Mouse (Mus musculus): ENCODE results near the gene Ooep. TPM values are rescaled to one million over a fixed set of nuclear protein-coding genes. Genes with fewer than 3 reads are reported as not detected.
"Not testable (repeated sequence)": the region's sequence is repeated elsewhere in the genome, so short reads cannot be mapped to it uniquely, and the experiment has no call there.

Ooep gene
- polyA plus RNA-seq, 1 experiment from 2014 or later = 0.74 TPM

DNA sequence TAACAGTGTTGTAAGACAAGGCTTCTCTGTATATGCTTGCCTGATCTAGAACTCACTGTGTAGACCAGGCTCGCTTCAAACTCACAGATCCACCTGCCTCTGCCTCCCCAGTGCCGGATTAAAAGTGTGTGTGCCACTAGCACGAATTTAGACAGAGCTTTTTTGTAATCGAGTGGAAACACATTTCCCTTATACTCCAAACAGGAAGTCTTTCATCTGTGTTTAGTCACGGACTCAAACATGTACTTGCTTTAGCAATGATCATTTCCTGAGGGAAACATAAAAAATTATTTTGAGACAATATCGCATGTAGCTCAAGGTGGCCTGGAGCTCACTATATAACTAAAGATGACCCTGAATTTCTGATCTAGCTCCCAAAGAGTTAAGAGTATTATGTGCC lies 15.2 kb downstream of the Ooep start:
- H3K27me3 ChIP-seq (ENCODE audit: control insufficient read depth, insufficient read depth, low read length) = no peaks in the 10 kb centered on the region
- no peak overlapping the region for H3K9ac ChIP-seq (replicated peaks; ENCODE audit: low read depth, low read length)
- no peaks in the 10 kb centered on the region for H3K9me3 ChIP-seq (ENCODE audit: control insufficient read depth, low read depth, low read length)
- H3K4me2 ChIP-seq (replicated peaks; ENCODE audit: low read depth, low read length) = no peak overlapping the region
- H3K27ac ChIP-seq (ENCODE audit: low read length) = no peak overlapping the region
- no peak overlapping the region for H3K4me3 ChIP-seq (ENCODE audit: low read depth, low read length)
- 65% methylated on average over 6 of the region's 6 CpGs for WGBS
- no peaks in the 10 kb centered on the region for H3K4me1 ChIP-seq (ENCODE audit: control insufficient read depth, insufficient read depth, low read length)
- H3K36me3 ChIP-seq (ENCODE audit: control insufficient read depth, insufficient read depth, low read length) = no peaks in the 10 kb centered on the region
- no peak for ATAC-seq (ENCODE audit: insufficient number of reproducible peaks, insufficient read depth, low FRiP score, low read depth)

DNA sequence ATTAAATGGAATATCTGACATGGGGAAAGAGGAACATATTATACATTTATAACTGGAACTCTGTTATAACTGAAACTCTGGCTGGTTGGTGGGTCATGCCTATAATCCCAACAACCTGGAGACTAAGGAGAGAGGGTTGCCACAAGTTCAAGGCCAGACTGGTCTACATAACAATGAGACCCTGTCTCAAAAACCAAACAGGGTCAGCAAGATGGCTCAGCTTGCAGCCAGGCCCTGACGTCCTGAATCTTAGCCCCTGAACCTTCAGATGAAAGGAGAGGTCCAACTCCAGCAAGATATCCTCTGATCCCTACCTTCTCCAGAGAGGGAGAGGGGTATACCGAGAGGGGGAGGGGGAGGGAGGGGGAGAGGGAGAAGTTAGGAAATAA lies 18.0 kb downstream of the Ooep start:
- no peaks in the 10 kb centered on the region for H3K4me1 ChIP-seq (ENCODE audit: control insufficient read depth, insufficient read depth, low read length)
- ATAC-seq (ENCODE audit: insufficient number of reproducible peaks, insufficient read depth, low FRiP score, low read depth) = no peak
- no peak overlapping the region for H3K4me3 ChIP-seq (ENCODE audit: low read depth, low read length)
- WGBS = 55% methylated on average over 2 of the region's 2 CpGs
- H3K27ac ChIP-seq (ENCODE audit: low read length) = no peak overlapping the region
- no peak overlapping the region for H3K9ac ChIP-seq (replicated peaks; ENCODE audit: low read depth, low read length)
- H3K36me3 ChIP-seq (ENCODE audit: control insufficient read depth, insufficient read depth, low read length) = no peaks in the 10 kb centered on the region
- no peaks in the 10 kb centered on the region for H3K27me3 ChIP-seq (ENCODE audit: control insufficient read depth, insufficient read depth, low read length)
- H3K4me2 ChIP-seq (replicated peaks; ENCODE audit: low read depth, low read length) = no peak overlapping the region
- no peaks in the 10 kb centered on the region for H3K9me3 ChIP-seq (ENCODE audit: control insufficient read depth, low read depth, low read length)

DNA sequence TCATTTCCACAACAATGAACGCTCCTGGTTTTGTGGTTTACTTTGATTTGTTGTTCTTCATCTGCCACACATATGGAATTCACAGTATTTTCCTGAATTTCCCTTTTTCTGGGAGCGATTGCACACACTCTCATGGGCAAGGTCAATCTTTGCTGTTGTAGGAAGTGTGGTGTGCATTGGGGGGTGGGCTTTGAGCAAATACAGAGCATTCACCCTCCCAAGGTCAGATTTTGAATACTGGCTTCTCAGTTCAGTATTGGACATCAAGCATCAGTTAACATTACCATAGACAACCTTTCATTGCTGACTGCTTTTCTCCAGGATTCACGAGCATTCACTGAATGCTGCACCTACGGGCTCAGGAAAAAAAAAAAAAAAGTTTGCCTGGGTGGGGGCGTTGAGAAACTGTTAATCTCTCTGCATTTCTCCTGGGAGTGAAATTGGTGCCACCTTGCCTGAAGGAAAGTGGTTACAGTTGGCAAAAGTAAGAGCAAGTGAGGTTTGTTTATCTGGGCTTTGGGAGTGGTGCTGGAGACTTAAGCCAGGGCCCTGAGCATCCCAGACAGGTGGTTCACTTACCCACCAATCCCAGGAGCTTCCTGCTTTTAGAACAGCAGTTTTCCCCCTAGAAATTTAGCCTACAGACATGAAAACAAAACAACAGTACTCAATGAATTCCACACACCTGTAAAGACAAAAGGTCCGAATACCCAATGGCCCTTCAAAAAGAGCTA lies 18.6 kb downstream of the Ooep start:
- H3K4me1 ChIP-seq (ENCODE audit: control insufficient read depth, insufficient read depth, low read length) = no peaks in the 10 kb centered on the region
- ATAC-seq (ENCODE audit: insufficient number of reproducible peaks, insufficient read depth, low FRiP score, low read depth) = no peak
- H3K36me3 ChIP-seq (ENCODE audit: control insufficient read depth, insufficient read depth, low read length) = no peaks in the 10 kb centered on the region
- 76% methylated on average over 6 of the region's 6 CpGs for WGBS
- no peak overlapping the region for H3K4me2 ChIP-seq (replicated peaks; ENCODE audit: low read depth, low read length)
- H3K27me3 ChIP-seq (ENCODE audit: control insufficient read depth, insufficient read depth, low read length) = no peaks in the 10 kb centered on the region
- no peak overlapping the region for H3K4me3 ChIP-seq (ENCODE audit: low read depth, low read length)
- H3K9me3 ChIP-seq (ENCODE audit: control insufficient read depth, low read depth, low read length) = no peaks in the 10 kb centered on the region
- H3K27ac ChIP-seq (ENCODE audit: low read length) = no peak overlapping the region
- H3K9ac ChIP-seq (replicated peaks; ENCODE audit: low read depth, low read length) = no peak overlapping the region

DNA sequence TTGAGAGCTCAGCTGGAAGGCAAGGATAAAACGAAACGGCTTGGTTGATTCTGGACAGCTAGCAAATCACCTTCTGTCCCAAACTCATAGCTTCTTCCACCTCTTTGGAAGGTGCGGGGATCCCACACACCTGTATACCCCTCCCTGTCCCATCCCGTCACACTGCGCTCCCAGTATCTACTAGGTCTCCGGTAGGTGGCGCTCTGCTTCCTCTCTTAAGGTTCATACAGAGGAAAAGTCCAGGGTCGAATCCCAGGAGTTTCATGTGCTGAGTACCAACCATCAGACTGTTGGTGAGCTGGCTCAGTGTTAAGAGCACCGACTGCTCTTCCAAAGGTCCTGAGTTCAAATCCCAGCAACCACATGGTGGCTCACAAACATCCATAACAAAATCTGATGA lies 20.5 kb downstream of the Ooep start:
- Histone ChIP-seq H3K4me1 (ENCODE audit: control insufficient read depth, insufficient read depth, low read length) (no peaks in the 10 kb centered on the region), H3K9me3 (ENCODE audit: control insufficient read depth, low read depth, low read length) (no peaks in the 10 kb centered on the region), H3K36me3 (ENCODE audit: control insufficient read depth, insufficient read depth, low read length) (no peaks in the 10 kb centered on the region), H3K4me3 (ENCODE audit: low read depth, low read length) (no peak overlapping the region), H3K27ac (ENCODE audit: low read length) (no peak overlapping the region), H3K27me3 (ENCODE audit: control insufficient read depth, insufficient read depth, low read length) (no peaks in the 10 kb centered on the region), H3K9ac (replicated peaks; ENCODE audit: low read depth, low read length) (no peak overlapping the region), H3K4me2 (replicated peaks; ENCODE audit: low read depth, low read length) (no peak overlapping the region)
- ATAC-seq (ENCODE audit: insufficient number of reproducible peaks, insufficient read depth, low FRiP score, low read depth) = 0 out of 2 replicates have a peak, but pooled peaks have one; percentile 65
- 11% methylated on average over 9 of the region's 9 CpGs for WGBS

DNA sequence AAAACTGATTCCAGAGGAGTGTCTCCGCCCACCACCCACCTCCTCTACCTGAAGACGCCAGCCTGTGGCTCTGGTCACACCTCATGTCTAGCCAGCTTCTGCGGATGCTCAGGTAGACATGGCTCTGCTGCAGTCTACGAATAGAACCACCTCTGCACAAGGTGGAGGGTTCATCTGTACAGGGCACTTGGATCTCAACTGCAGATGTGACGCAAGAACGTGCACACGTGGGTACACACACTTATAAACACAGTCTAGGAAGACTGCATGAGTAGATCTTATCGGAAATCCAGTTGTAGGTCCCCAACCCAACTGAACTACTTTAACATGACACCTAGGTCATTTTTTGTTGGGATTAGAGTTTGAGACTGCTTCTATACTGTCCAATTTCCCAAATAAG lies 22.9 kb downstream of the Ooep start, which contains the start of gene Gsta2:
Gene Gsta2 (minus strand): TSS at position 178 of the 400 bp plus-strand sequence.
- no peak for ATAC-seq (ENCODE audit: insufficient number of reproducible peaks, insufficient read depth, low FRiP score, low read depth)
- WGBS = 86% methylated on average over 8 of the region's 8 CpGs
- no peaks in the 10 kb centered on the region for H3K27me3 ChIP-seq (ENCODE audit: control insufficient read depth, insufficient read depth, low read length)
- H3K4me3 ChIP-seq (ENCODE audit: low read depth, low read length) = no peak within 1 kb of the TSS
- no peaks in the 10 kb centered on the region for H3K36me3 ChIP-seq (ENCODE audit: control insufficient read depth, insufficient read depth, low read length)
- H3K4me2 ChIP-seq (replicated peaks; ENCODE audit: low read depth, low read length) = no peak within 1 kb of the TSS
- no peaks in the 10 kb centered on the region for H3K9me3 ChIP-seq (ENCODE audit: control insufficient read depth, low read depth, low read length)
- no peak within 1 kb of the TSS for H3K9ac ChIP-seq (replicated peaks; ENCODE audit: low read depth, low read length)
- H3K27ac ChIP-seq (ENCODE audit: low read length) = no peak within 1 kb of the TSS
- H3K4me1 ChIP-seq (ENCODE audit: control insufficient read depth, insufficient read depth, low read length) = no peaks in the 10 kb centered on the region

- 81% methylated on average over 11 of the region's 11 CpGs for WGBS
- no peak for ATAC-seq (ENCODE audit: insufficient number of reproducible peaks, insufficient read depth, low FRiP score, low read depth)
- Histone ChIP-seq H3K27ac (ENCODE audit: low read length) (no peak overlapping the region), H3K27me3 (ENCODE audit: control insufficient read depth, insufficient read depth, low read length) (no peaks in the 10 kb centered on the region), H3K4me1 (ENCODE audit: control insufficient read depth, insufficient read depth, low read length) (no peaks in the 10 kb centered on the region), H3K9ac (replicated peaks; ENCODE audit: low read depth, low read length) (no peak overlapping the region), H3K4me3 (ENCODE audit: low read depth, low read length) (no peak overlapping the region), H3K9me3 (ENCODE audit: control insufficient read depth, low read depth, low read length) (no peaks in the 10 kb centered on the region), H3K4me2 (replicated peaks; ENCODE audit: low read depth, low read length) (no peak overlapping the region), H3K36me3 (ENCODE audit: control insufficient read depth, insufficient read depth, low read length) (no peaks in the 10 kb centered on the region)
These were observed 23.6 kb downstream of the Ooep start for GRCm38 (mm10) chr9:78354665-78355578.

DNA sequence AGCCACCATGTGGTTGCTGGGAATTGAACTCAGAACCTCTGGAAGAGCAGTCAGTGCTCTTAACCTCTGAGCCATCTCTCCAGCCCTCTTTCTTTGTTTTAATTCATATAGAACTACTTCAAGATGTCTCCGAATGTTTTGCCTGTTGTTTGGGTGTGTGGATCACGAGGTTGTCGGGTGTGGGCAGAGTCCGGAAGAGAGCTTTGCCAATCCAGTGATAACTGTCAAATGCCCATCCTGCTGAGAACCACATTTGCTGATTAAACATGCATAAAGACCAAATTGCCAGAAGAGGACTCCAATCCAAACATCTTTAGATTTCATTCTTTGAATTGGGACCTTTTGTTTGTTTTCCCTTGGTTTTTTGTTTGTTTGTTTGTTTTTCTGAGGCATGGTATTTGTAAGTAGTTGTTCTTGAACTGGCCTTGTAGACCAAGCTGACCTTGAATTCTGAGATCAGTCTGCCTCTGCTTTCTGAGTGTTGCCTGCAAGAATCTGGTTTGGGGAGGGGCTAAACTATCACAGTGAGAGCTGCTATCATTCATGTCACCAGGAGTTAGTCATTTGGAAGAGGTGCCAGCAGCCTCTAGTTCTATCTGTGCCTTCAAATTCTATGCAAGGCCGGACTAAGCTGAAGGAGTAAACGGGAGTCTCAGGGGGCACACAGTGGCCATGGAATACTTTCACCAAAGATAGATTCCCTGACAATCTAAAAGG lies 26.9 kb downstream of the Ooep start:
- H3K9ac ChIP-seq (replicated peaks; ENCODE audit: low read depth, low read length) = no peak overlapping the region

GRCm38 (mm10) chr9:78350007-78350406 lies 28.5 kb downstream of the Ooep start:
- not testable (repeated sequence) for ATAC-seq (ENCODE audit: insufficient number of reproducible peaks, insufficient read depth, low FRiP score, low read depth); H3K4me3 ChIP-seq (ENCODE audit: low read depth, low read length); H3K9me3 ChIP-seq (ENCODE audit: control insufficient read depth, low read depth, low read length); H3K27me3 ChIP-seq (ENCODE audit: control insufficient read depth, insufficient read depth, low read length); H3K4me2 ChIP-seq (replicated peaks; ENCODE audit: low read depth, low read length); H3K9ac ChIP-seq (replicated peaks; ENCODE audit: low read depth, low read length); H3K27ac ChIP-seq (ENCODE audit: low read length); H3K36me3 ChIP-seq (ENCODE audit: control insufficient read depth, insufficient read depth, low read length); H3K4me1 ChIP-seq (ENCODE audit: control insufficient read depth, insufficient read depth, low read length)

More for the DNA sequence above, 26.9 kb downstream of the Ooep start:
- Histone ChIP-seq H3K4me3 (ENCODE audit: low read depth, low read length) (no peak overlapping the region), H3K27ac (ENCODE audit: low read length) (no peak overlapping the region), H3K9me3 (ENCODE audit: control insufficient read depth, low read depth, low read length) (no peaks in the 10 kb centered on the region), H3K27me3 (ENCODE audit: control insufficient read depth, insufficient read depth, low read length) (no peaks in the 10 kb centered on the region), H3K4me1 (ENCODE audit: control insufficient read depth, insufficient read depth, low read length) (no peaks in the 10 kb centered on the region), H3K36me3 (ENCODE audit: control insufficient read depth, insufficient read depth, low read length) (no peaks in the 10 kb centered on the region), H3K4me2 (replicated peaks; ENCODE audit: low read depth, low read length) (no peak overlapping the region)
- WGBS = 79% methylated on average over 6 of the region's 6 CpGs
- ATAC-seq (ENCODE audit: insufficient number of reproducible peaks, insufficient read depth, low FRiP score, low read depth) = no peak
